Mouse (Mus musculus): ENCODE data around the gene Matn1. TPM values are rescaled to one million over a fixed set of nuclear protein-coding genes. Genes with fewer than 3 reads are reported as not detected.

Gene Matn1
- polyA plus RNA-seq, 1 experiment from 2014 or later = not detected

GRCm38 (mm10) chr4:130978981-130979380 lies 34.8 kb downstream of the Matn1 start:
- no peak overlapping the region for H3K9ac ChIP-seq (ENCODE audit: low read depth, low read length)
- ATAC-seq (replicated peaks; ENCODE audit: insufficient number of reproducible peaks, low FRiP score, low TSS enrichment) = no peak
- WGBS (ENCODE audit: insufficient replicate concordance) = 57% methylated on average over 3 of the region's 3 CpGs

GRCm38 (mm10) chr4:130984416-130985182 lies 40.4 kb downstream of the Matn1 start:
- no peak overlapping the region for H3K27ac ChIP-seq (ENCODE audit: low read depth, low read length)
- no peak for ATAC-seq (replicated peaks; ENCODE audit: insufficient number of reproducible peaks, low FRiP score, low TSS enrichment)
- H3K4me2 ChIP-seq = no peak overlapping the region
- 70% methylated on average over 17 of the region's 17 CpGs for WGBS (ENCODE audit: insufficient replicate concordance)
- no peaks in the 10 kb centered on the region for H3K27me3 ChIP-seq (ENCODE audit: control insufficient read depth, insufficient read depth, low read length)
- no peaks in the 10 kb centered on the region for H3K9me3 ChIP-seq (replicated peaks; ENCODE audit: control insufficient read depth, low read length)
- H3K36me3 ChIP-seq (ENCODE audit: control insufficient read depth, insufficient read depth, low read length) = no peaks in the 10 kb centered on the region
- no peak overlapping the region for H3K4me3 ChIP-seq (ENCODE audit: low read depth, low read length)
- no peaks in the 10 kb centered on the region for H3K4me1 ChIP-seq (ENCODE audit: control insufficient read depth, insufficient read depth, low read length)
- no peak overlapping the region for H3K9ac ChIP-seq (ENCODE audit: low read depth, low read length)

More at GRCm38 (mm10) chr4:130978981-130979380, 34.8 kb downstream of the Matn1 start:
- Histone ChIP-seq H3K4me1 (ENCODE audit: control insufficient read depth, insufficient read depth, low read length) (no peaks in the 10 kb centered on the region), H3K36me3 (ENCODE audit: control insufficient read depth, insufficient read depth, low read length) (no peaks in the 10 kb centered on the region), H3K4me3 (ENCODE audit: low read depth, low read length) (no peak overlapping the region), H3K9me3 (replicated peaks; ENCODE audit: control insufficient read depth, low read length) (no peaks in the 10 kb centered on the region), H3K4me2 (no peak overlapping the region), H3K27ac (ENCODE audit: low read depth, low read length) (no peak overlapping the region), H3K27me3 (ENCODE audit: control insufficient read depth, insufficient read depth, low read length) (no peaks in the 10 kb centered on the region)

GRCm38 (mm10) chr4:130987046-130987445 lies 42.9 kb downstream of the Matn1 start:
- 71% methylated on average over 4 of the region's 4 CpGs for WGBS (ENCODE audit: insufficient replicate concordance)
- Histone ChIP-seq H3K36me3 (ENCODE audit: control insufficient read depth, insufficient read depth, low read length) (no peaks in the 10 kb centered on the region), H3K27ac (ENCODE audit: low read depth, low read length) (no peak overlapping the region), H3K27me3 (ENCODE audit: control insufficient read depth, insufficient read depth, low read length) (no peaks in the 10 kb centered on the region), H3K9ac (ENCODE audit: low read depth, low read length) (no peak overlapping the region), H3K9me3 (replicated peaks; ENCODE audit: control insufficient read depth, low read length) (no peaks in the 10 kb centered on the region), H3K4me1 (ENCODE audit: control insufficient read depth, insufficient read depth, low read length) (no peaks in the 10 kb centered on the region), H3K4me2 (no peak overlapping the region), H3K4me3 (ENCODE audit: low read depth, low read length) (no peak overlapping the region)
- ATAC-seq (replicated peaks; ENCODE audit: insufficient number of reproducible peaks, low FRiP score, low TSS enrichment) = no peak

GRCm38 (mm10) chr4:130988219-130988839 lies 44.1 kb downstream of the Matn1 start:
- Histone ChIP-seq H3K36me3 (ENCODE audit: control insufficient read depth, insufficient read depth, low read length) (no peaks in the 10 kb centered on the region), H3K4me1 (ENCODE audit: control insufficient read depth, insufficient read depth, low read length) (no peaks in the 10 kb centered on the region), H3K4me3 (ENCODE audit: low read depth, low read length) (no peak overlapping the region), H3K27me3 (ENCODE audit: control insufficient read depth, insufficient read depth, low read length) (no peaks in the 10 kb centered on the region), H3K4me2 (no peak overlapping the region), H3K27ac (ENCODE audit: low read depth, low read length) (no peak overlapping the region), H3K9ac (ENCODE audit: low read depth, low read length) (no peak overlapping the region), H3K9me3 (replicated peaks; ENCODE audit: control insufficient read depth, low read length) (no peaks in the 10 kb centered on the region)
- WGBS (ENCODE audit: insufficient replicate concordance) = 74% methylated on average over 6 of the region's 6 CpGs
- ATAC-seq (replicated peaks; ENCODE audit: insufficient number of reproducible peaks, low FRiP score, low TSS enrichment) = no peak

- Histone ChIP-seq H3K4me2 (no peak overlapping the region), H3K9me3 (replicated peaks; ENCODE audit: control insufficient read depth, low read length) (no peaks in the 10 kb centered on the region), H3K4me3 (ENCODE audit: low read depth, low read length) (no peak overlapping the region), H3K27ac (ENCODE audit: low read depth, low read length) (no peak overlapping the region), H3K9ac (ENCODE audit: low read depth, low read length) (no peak overlapping the region), H3K36me3 (ENCODE audit: control insufficient read depth, insufficient read depth, low read length) (no peaks in the 10 kb centered on the region), H3K27me3 (ENCODE audit: control insufficient read depth, insufficient read depth, low read length) (no peaks in the 10 kb centered on the region), H3K4me1 (ENCODE audit: control insufficient read depth, insufficient read depth, low read length) (no peaks in the 10 kb centered on the region)
- WGBS (ENCODE audit: insufficient replicate concordance) = 75% methylated on average over 9 of the region's 9 CpGs
- no peak for ATAC-seq (replicated peaks; ENCODE audit: insufficient number of reproducible peaks, low FRiP score, low TSS enrichment)
These were observed 45.0 kb downstream of the Matn1 start for GRCm38 (mm10) chr4:130989146-130989545.

GRCm38 (mm10) chr4:130990966-130991365 lies 46.8 kb downstream of the Matn1 start:
- Histone ChIP-seq H3K27ac (ENCODE audit: low read depth, low read length) (no peak overlapping the region), H3K9ac (ENCODE audit: low read depth, low read length) (no peak overlapping the region), H3K4me1 (ENCODE audit: control insufficient read depth, insufficient read depth, low read length) (no peaks in the 10 kb centered on the region), H3K36me3 (ENCODE audit: control insufficient read depth, insufficient read depth, low read length) (no peaks in the 10 kb centered on the region), H3K9me3 (replicated peaks; ENCODE audit: control insufficient read depth, low read length) (peaks cover 9% of the 10 kb centered on the region), H3K4me3 (ENCODE audit: low read depth, low read length) (no peak overlapping the region), H3K4me2 (no peak overlapping the region), H3K27me3 (ENCODE audit: control insufficient read depth, insufficient read depth, low read length) (no peaks in the 10 kb centered on the region)
- WGBS (ENCODE audit: insufficient replicate concordance) = 91% methylated on average over 5 of the region's 5 CpGs
- no peak for ATAC-seq (replicated peaks; ENCODE audit: insufficient number of reproducible peaks, low FRiP score, low TSS enrichment)

GRCm38 (mm10) chr4:130994556-130994955 lies 50.4 kb downstream of the Matn1 start:
- H3K9me3 ChIP-seq (replicated peaks; ENCODE audit: control insufficient read depth, low read length) = peaks cover 9% of the 10 kb centered on the region
- no peak overlapping the region for H3K9ac ChIP-seq (ENCODE audit: low read depth, low read length)
- H3K27ac ChIP-seq (ENCODE audit: low read depth, low read length) = no peak overlapping the region
- no peak overlapping the region for H3K4me3 ChIP-seq (ENCODE audit: low read depth, low read length)
- no peak overlapping the region for H3K4me2 ChIP-seq
- no peak for ATAC-seq (replicated peaks; ENCODE audit: insufficient number of reproducible peaks, low FRiP score, low TSS enrichment)
- no peaks in the 10 kb centered on the region for H3K4me1 ChIP-seq (ENCODE audit: control insufficient read depth, insufficient read depth, low read length)
- 78% methylated on average over 8 of the region's 8 CpGs for WGBS (ENCODE audit: insufficient replicate concordance)
- no peaks in the 10 kb centered on the region for H3K36me3 ChIP-seq (ENCODE audit: control insufficient read depth, insufficient read depth, low read length)
- H3K27me3 ChIP-seq (ENCODE audit: control insufficient read depth, insufficient read depth, low read length) = no peaks in the 10 kb centered on the region

GRCm38 (mm10) chr4:130999744-131000527 lies 55.8 kb downstream of the Matn1 start:
- H3K27ac ChIP-seq (ENCODE audit: low read depth, low read length) = no peak overlapping the region
- 77% methylated on average over 5 of the region's 5 CpGs for WGBS (ENCODE audit: insufficient replicate concordance)
- no peak for ATAC-seq (replicated peaks; ENCODE audit: insufficient number of reproducible peaks, low FRiP score, low TSS enrichment)

More at GRCm38 (mm10) chr4:130999744-131000527, 55.8 kb downstream of the Matn1 start:
- no peak overlapping the region for H3K4me3 ChIP-seq (ENCODE audit: low read depth, low read length)
- no peak overlapping the region for H3K9ac ChIP-seq (ENCODE audit: low read depth, low read length)
- H3K36me3 ChIP-seq (ENCODE audit: control insufficient read depth, insufficient read depth, low read length) = no peaks in the 10 kb centered on the region
- no peaks in the 10 kb centered on the region for H3K4me1 ChIP-seq (ENCODE audit: control insufficient read depth, insufficient read depth, low read length)
- H3K27me3 ChIP-seq (ENCODE audit: control insufficient read depth, insufficient read depth, low read length) = no peaks in the 10 kb centered on the region
- peaks cover 9% of the 10 kb centered on the region for H3K9me3 ChIP-seq (replicated peaks; ENCODE audit: control insufficient read depth, low read length)
- H3K4me2 ChIP-seq = no peak overlapping the region
